Mouse (Mus musculus): Measurements from ENCODE around the gene Htra2.

Gene Htra2

GRCm38 (mm10) chr6:83033249-83034185 is 21.6 kb downstream of the Htra2 start, which contains the start of the genes Dok1 and Loxl3:
TSS of gene Dok1 (minus strand) at chr6:83033471.
TSS of gene Loxl3 (plus strand) at chr6:83034173.
- in situ Hi-C loops (cut with MboI, MseI) = no loop called here

- in situ Hi-C loops (cut with MboI, MseI) = no loop called here
These were observed 22.3 kb downstream of the Htra2 start for GRCm38 (mm10) chr6:83032769-83033191.

- in situ Hi-C loops (cut with MboI, MseI) = no loop called here
These were observed 23.0 kb downstream of the Htra2 start for GRCm38 (mm10) chr6:83031921-83032590.

- in situ Hi-C loops (cut with MboI, MseI) = no loop called here
These were observed 24.0 kb downstream of the Htra2 start for GRCm38 (mm10) chr6:83031111-83031510.

GRCm38 (mm10) chr6:83029777-83030176 is 25.3 kb downstream of the Htra2 start:
- in situ Hi-C loops (cut with MboI, MseI) = no loop called here

- in situ Hi-C loops (cut with MboI, MseI) = no loop called here
These were observed 27.4 kb downstream of the Htra2 start for GRCm38 (mm10) chr6:83027706-83028105.

GRCm38 (mm10) chr6:83027293-83027692 is 27.8 kb downstream of the Htra2 start:
- in situ Hi-C loops (cut with MboI, MseI) = no loop called here

- in situ Hi-C loops (cut with MboI, MseI) = no loop called here
These were observed 29.9 kb downstream of the Htra2 start for GRCm38 (mm10) chr6:83025221-83025620.

GRCm38 (mm10) chr6:83024421-83024820 is 30.7 kb downstream of the Htra2 start:
- in situ Hi-C loops (cut with MboI, MseI) = no loop called here

- in situ Hi-C loops (cut with MboI, MseI) = no loop called here
These were observed 31.3 kb downstream of the Htra2 start for GRCm38 (mm10) chr6:83023786-83024185.

- in situ Hi-C loops (cut with MboI, MseI) = no loop called here
These were observed 32.1 kb downstream of the Htra2 start for GRCm38 (mm10) chr6:83023008-83023407.

- in situ Hi-C loops (cut with MboI, MseI) = no loop called here
These were observed 34.1 kb downstream of the Htra2 start for GRCm38 (mm10) chr6:83020836-83021593.

GRCm38 (mm10) chr6:83020121-83020520 is 35.0 kb downstream of the Htra2 start:
- in situ Hi-C loops (cut with MboI, MseI) = no loop called here

- in situ Hi-C loops (cut with MboI, MseI) = no loop called here
These were observed 36.0 kb downstream of the Htra2 start for GRCm38 (mm10) chr6:83019044-83019443.

- in situ Hi-C loops (cut with MboI, MseI) = no loop called here
These were observed 37.9 kb downstream of the Htra2 start for GRCm38 (mm10) chr6:83017190-83017589.

- in situ Hi-C loops (cut with MboI, MseI) = no loop called here
These were observed 39.3 kb downstream of the Htra2 start for GRCm38 (mm10) chr6:83015749-83016148.

- in situ Hi-C loops (cut with MboI, MseI) = no loop called here
These were observed 40.3 kb downstream of the Htra2 start for GRCm38 (mm10) chr6:83014482-83015466.

GRCm38 (mm10) chr6:83013444-83013843 is 41.6 kb downstream of the Htra2 start:
- in situ Hi-C loops (cut with MboI, MseI) = no loop called here

GRCm38 (mm10) chr6:83011756-83012155 is 43.3 kb downstream of the Htra2 start:
- in situ Hi-C loops (cut with MboI, MseI) = no loop called here

- in situ Hi-C loops (cut with MboI, MseI) = no loop called here
These were observed 43.8 kb downstream of the Htra2 start for GRCm38 (mm10) chr6:83011255-83011654.

- in situ Hi-C loops (cut with MboI, MseI) = no loop called here
These were observed 45.1 kb downstream of the Htra2 start for GRCm38 (mm10) chr6:83010010-83010409.

Measured in T-helper 1 cell (primary cell).